7 mouse cellular contexts compared by ENCODE assay signal in genomic region chr19:46456018-46456735, GRCm38 (mm10). TPM values are rescaled to one million over a fixed set of nuclear protein-coding genes. Genes with fewer than 3 reads are reported as not detected.
DNase-seq lines count a peak whose midpoint lies in the region; ATAC-seq and TF ChIP-seq lines count a peak whose summit lies in the region.

No protein-coding gene starts in this region.

- ATAC-seq in intestine, postnatal 0 days = peak; percentile 76
- no peak for ATAC-seq in liver, postnatal 0 days
- no peak for ATAC-seq in forebrain, embryonic 16.5 days

- no peak overlapping the region for H3K4me3 ChIP-seq in spleen, adult 2 months (ENCODE audit: extremely low read depth, insufficient read depth, insufficient read length)
- no peak overlapping the region for H3K4me3 ChIP-seq in intestine, postnatal 0 days (ENCODE audit: low read depth, low read length)
- no peak overlapping the region for H3K4me3 ChIP-seq in liver, postnatal 0 days (ENCODE audit: low read depth, low read length)
- no peak overlapping the region for H3K4me3 ChIP-seq in forebrain, embryonic 16.5 days (replicated peaks; ENCODE audit: low read length)

- 61% methylated on average over 5 of the region's 5 CpGs for WGBS in spleen, adult 2 months
- 53% methylated on average over 5 of the region's 5 CpGs for WGBS in intestine, postnatal 0 days
- WGBS in liver, postnatal 0 days (ENCODE audit: insufficient replicate concordance) = 51% methylated on average over 5 of the region's 5 CpGs
- 92% methylated on average over 5 of the region's 5 CpGs for whole genome bisulfite sequencing in forebrain, embryonic 16.5 days

- no peaks in the 10 kb centered on the region for H3K27me3 ChIP-seq in spleen, adult 2 months (ENCODE audit: control insufficient read depth, insufficient read depth, low read length)
- H3K27me3 ChIP-seq in intestine, postnatal 0 days (replicated peaks; ENCODE audit: control insufficient read depth, insufficient read depth, low read length) = no peaks in the 10 kb centered on the region
- H3K27me3 ChIP-seq in liver, postnatal 0 days (ENCODE audit: insufficient read depth, low read length) = no peaks in the 10 kb centered on the region
- H3K27me3 ChIP-seq in forebrain, embryonic 16.5 days (replicated peaks; ENCODE audit: control insufficient read depth, insufficient read depth, low read length) = no peaks in the 10 kb centered on the region

- peaks cover 6% of the 10 kb centered on the region; the same call in 1 of the 2 replicates for H3K36me3 ChIP-seq in spleen, adult 2 months (ENCODE audit: control insufficient read depth, insufficient read depth, low read length)
- peaks cover 12% of the 10 kb centered on the region for H3K36me3 ChIP-seq in intestine, postnatal 0 days (ENCODE audit: control insufficient read depth, insufficient read depth)
- peaks cover 6% of the 10 kb centered on the region for H3K36me3 ChIP-seq in liver, postnatal 0 days (replicated peaks; ENCODE audit: insufficient read depth, low read length)
- peaks cover 6% of the 10 kb centered on the region for H3K36me3 ChIP-seq in forebrain, embryonic 16.5 days (ENCODE audit: control insufficient read depth, insufficient read depth)

- no peak for TF ChIP-seq POLR2A in spleen, adult 2 months (IDR thresholded peaks at IDR 0.05; ENCODE audit: low read depth, low read length)

- H3K9me3 ChIP-seq in intestine, postnatal 0 days (ENCODE audit: control insufficient read depth) = no peaks in the 10 kb centered on the region
- no peaks in the 10 kb centered on the region for H3K9me3 ChIP-seq in liver, postnatal 0 days (ENCODE audit: low read length)
- no peaks in the 10 kb centered on the region for H3K9me3 ChIP-seq in forebrain, embryonic 16.5 days (ENCODE audit: control insufficient read depth, low read length)

- H3K27ac ChIP-seq in spleen, adult 2 months (ENCODE audit: insufficient read depth, low read length) = peak overlapping the region; percentile 19
- peak overlapping the region; percentile 94 for H3K27ac ChIP-seq in intestine, postnatal 0 days (ENCODE audit: low read depth, low read length)
- peak overlapping the region; percentile 96 for H3K27ac ChIP-seq in liver, postnatal 0 days (ENCODE audit: low read depth)
- H3K27ac ChIP-seq in forebrain, embryonic 16.5 days (ENCODE audit: low read length) = no peak overlapping the region

- no peak overlapping the region for H3K4me2 ChIP-seq in intestine, postnatal 0 days (replicated peaks; ENCODE audit: low read depth)
- peak overlapping the region; percentile 62 for H3K4me2 ChIP-seq in liver, postnatal 0 days (ENCODE audit: low read depth, low read length)
- no peak overlapping the region for H3K4me2 ChIP-seq in forebrain, embryonic 16.5 days (ENCODE audit: low read length)

- TF ChIP-seq CTCF in spleen, adult 2 months (IDR thresholded peaks at IDR 0.05; ENCODE audit: extremely low read depth, insufficient read depth, insufficient read length, insufficient replicate concordance) = no peak
- TF ChIP-seq CTCF in intestine, postnatal 0 days (IDR thresholded peaks at IDR 0.05; ENCODE audit: low read depth) = no peak
- no peak for TF ChIP-seq CTCF in liver, postnatal 0 days (IDR thresholded peaks at IDR 0.05; ENCODE audit: low read depth)

- no peak overlapping the region for H3K9ac ChIP-seq in intestine, postnatal 0 days (ENCODE audit: low read depth, low read length)
- peak overlapping the region; percentile 60; the same call in 1 of the 2 replicates for H3K9ac ChIP-seq in liver, postnatal 0 days (replicated peaks)
- H3K9ac ChIP-seq in forebrain, embryonic 16.5 days (replicated peaks; ENCODE audit: low read depth, low read length) = no peak overlapping the region

- peaks cover 19% of the 10 kb centered on the region; the same call in 1 of the 2 replicates for H3K4me1 ChIP-seq in spleen, adult 2 months (ENCODE audit: control insufficient read depth, insufficient read depth, insufficient read length)
- peaks cover 11% of the 10 kb centered on the region for H3K4me1 ChIP-seq in intestine, postnatal 0 days (replicated peaks; ENCODE audit: control insufficient read depth, insufficient read depth, low read length)
- H3K4me1 ChIP-seq in liver, postnatal 0 days (ENCODE audit: insufficient read depth) = peaks cover 65% of the 10 kb centered on the region
- H3K4me1 ChIP-seq in forebrain, embryonic 16.5 days (replicated peaks; ENCODE audit: control insufficient read depth, insufficient read depth, low read length) = peaks cover 11% of the 10 kb centered on the region

- DNase-seq in spleen, adult 2 months (ENCODE audit: low read depth in 1 of 2, low spot score in 2 of 2) = no peak
- DNase-seq in spleen, postnatal 14 days (ENCODE audit: low spot score in 2 of 2) = no peak
- DNase-seq in liver, postnatal 0 days = no peak
- no peak for DNase-seq in frontal cortex, postnatal 10 days (ENCODE audit: low spot score in 2 of 2)
- no peak for DNase-seq in gastrocnemius, adult 8-10 months (ENCODE audit: low spot score in 2 of 2)

- no peak for TF ChIP-seq EP300 in liver, postnatal 0 days (IDR thresholded peaks at IDR 0.05; ENCODE audit: low read depth)

RNA-seq across cellular contexts. Expression of gene Trim8, which starts 45.3 kb away (rescaled TPM):
- 47.1 and 58.4 TPM in 2 replicates for polyA plus RNA-seq in spleen, adult 2 months (2012; rRNA removed)
- polyA plus RNA-seq in intestine, postnatal 0 days (2015; fragmentation: Nextera tagmentation; extraction: Ambion mirVana) = 16.7 and 17.1 TPM in 2 replicates
- 7.9 and 9.8 TPM in 2 replicates for polyA plus RNA-seq in liver, postnatal 0 days (2015; fragmentation: Nextera tagmentation; extraction: Ambion mirVana)
- 10 to 100 TPM; 22.0 to 24.0 (median 22.7) TPM for total RNA-seq in gastrocnemius, adult 8-10 months (2022)
- polyA plus RNA-seq in forebrain, embryonic 16.5 days (2015; fragmentation: Nextera tagmentation; extraction: Ambion mirVana) = 24.5 and 27.7 TPM in 2 replicates

RNA-seq across cellular contexts. Expression of gene Sufu, which starts 59.5 kb away (rescaled TPM):
- polyA plus RNA-seq in spleen, adult 2 months (2012; rRNA removed) = 18.6 and 22.1 TPM in 2 replicates
- polyA plus RNA-seq in intestine, postnatal 0 days (2015; fragmentation: Nextera tagmentation; extraction: Ambion mirVana) = 9.0 and 9.5 TPM in 2 replicates
- polyA plus RNA-seq in liver, postnatal 0 days (2015; fragmentation: Nextera tagmentation; extraction: Ambion mirVana) = 3.7 and 3.8 TPM in 2 replicates
- total RNA-seq in gastrocnemius, adult 8-10 months (2022) = 1 to 10 TPM; 4.5 to 5.7 (median 5.3) TPM
- 26.4 and 32.3 TPM in 2 replicates for polyA plus RNA-seq in forebrain, embryonic 16.5 days (2015; fragmentation: Nextera tagmentation; extraction: Ambion mirVana)
